8 mouse cellular contexts compared by ENCODE assay signal in genomic region chr6:142779045-142779811, GRCm38 (mm10). TPM values are rescaled to one million over a fixed set of nuclear protein-coding genes. Genes with fewer than 3 reads are reported as not detected.
DNase-seq lines count a peak whose midpoint lies in the region; TF ChIP-seq lines count a peak whose summit lies in the region.

No protein-coding gene starts in this region.

- TF ChIP-seq CTCF in heart, adult 2 months (IDR thresholded peaks at IDR 0.05), result peak; percentile 75

- no peaks in the 10 kb centered on the region for H3K36me3 ChIP-seq in heart, adult 2 months (ENCODE audit: control insufficient read depth, insufficient read depth, low read length)
- H3K36me3 ChIP-seq in heart, embryonic 10.5 days, result peaks cover 9% of the 10 kb centered on the region; the same call in 1 of the 2 replicates
- H3K36me3 ChIP-seq in limb, embryonic 10.5 days, result peaks cover 10% of the 10 kb centered on the region

- WGBS in heart, adult 2 months, result 44% methylated on average over 11 of the region's 11 CpGs
- WGBS in heart, embryonic 10.5 days, result 50% methylated on average over 11 of the region's 11 CpGs
- WGBS in limb, embryonic 10.5 days, result 61% methylated on average over 11 of the region's 11 CpGs

- no peak overlapping the region for H3K9ac ChIP-seq in heart, adult 2 months (ENCODE audit: low read depth, low read length)

- H3K27ac ChIP-seq in heart, adult 2 months, result no peak overlapping the region
- H3K27ac ChIP-seq in heart, embryonic 10.5 days, result no peak overlapping the region
- no peak overlapping the region for H3K27ac ChIP-seq in limb, embryonic 10.5 days

- intact Hi-C loops in heart, adult 2 months (cut with DNase I), result loop anchor here (1.0 to 10.0 kb wide), 3 partner anchors 36 to 396 kb away; no protein-coding TSS in a partner anchor

- DNase-seq in heart, adult 2 months, result peak in 1 of 2 experiments; percentile 20
- DNase-seq in heart, embryonic 10.5 days (ENCODE audit: low spot score), result no peak
- DNase-seq in cerebellum, adult 11 months, result peak; percentile 43
- peak; percentile 8 for DNase-seq in forelimb bud, embryonic 11.5 days (ENCODE audit: low read depth, low spot score)
- DNase-seq in kidney, adult 18-20 months, result peak; percentile 46
- DNase-seq in limb, embryonic 10.5 days (ENCODE audit: low spot score), result peak; percentile 35
- DNase-seq in naive thymus-derived CD4-positive, alpha-beta T cell, adult 2 months (ENCODE audit: low read depth), result peak; percentile 69
- DNase-seq in thymus, postnatal 36 days, result peak; percentile 52 to 60

- H3K9me3 ChIP-seq in heart, embryonic 10.5 days, result no peaks in the 10 kb centered on the region
- H3K9me3 ChIP-seq in limb, embryonic 10.5 days (replicated peaks), result no peaks in the 10 kb centered on the region

- no peak for TF ChIP-seq POLR2A in heart, adult 2 months (IDR thresholded peaks at IDR 0.05; ENCODE audit: insufficient read depth, low read depth, low read length)

- H3K79me2 ChIP-seq in heart, adult 2 months (replicated peaks; ENCODE audit: control insufficient read depth, insufficient read depth, low read length), result no peaks in the 10 kb centered on the region

- H3K27me3 ChIP-seq in heart, adult 2 months (ENCODE audit: control insufficient read depth, insufficient read depth, low read length), result no peaks in the 10 kb centered on the region
- H3K27me3 ChIP-seq in heart, embryonic 10.5 days (ENCODE audit: insufficient read depth, poor library complexity, severe bottlenecking), result no peaks in the 10 kb centered on the region
- no peaks in the 10 kb centered on the region for H3K27me3 ChIP-seq in limb, embryonic 10.5 days (ENCODE audit: low read depth, poor library complexity, severe bottlenecking)

- H3K4me3 ChIP-seq in heart, adult 2 months, result no peak overlapping the region
- no peak overlapping the region for H3K4me3 ChIP-seq in heart, embryonic 10.5 days
- H3K4me3 ChIP-seq in limb, embryonic 10.5 days, result no peak overlapping the region

- no peaks in the 10 kb centered on the region for H3K4me1 ChIP-seq in heart, adult 2 months (ENCODE audit: control insufficient read depth, insufficient read depth, low read length)
- H3K4me1 ChIP-seq in heart, embryonic 10.5 days, result peaks cover 20% of the 10 kb centered on the region
- no peaks in the 10 kb centered on the region for H3K4me1 ChIP-seq in limb, embryonic 10.5 days

- TF ChIP-seq EP300 in heart, adult 2 months (IDR thresholded peaks at IDR 0.05; ENCODE audit: insufficient read depth, low read depth, low read length), result no peak

RNA-seq across cellular contexts. Expression of gene Cmas, which starts 22.7 kb away (rescaled TPM):
- total RNA-seq in heart, adult 2 months (2021), result 10 to 100 TPM; 35.0 to 35.9 TPM
- polyA plus RNA-seq in heart, adult 2 months (2012; rRNA removed), result 11.7 and 18.5 TPM in 2 replicates
- 100 and 105 TPM in 2 replicates for polyA plus RNA-seq in heart, embryonic 10.5 days (2016; fragmentation: Nextera tagmentation; extraction: Ambion mirVana)
- polyA plus RNA-seq in limb, embryonic 10.5 days (2016; fragmentation: Nextera tagmentation; extraction: Ambion mirVana), result 65.1 and 70.4 TPM in 2 replicates

RNA-seq across cellular contexts. Expression of gene Sult6b2, which starts 25.1 kb away (rescaled TPM):
- not detected for total RNA-seq in heart, adult 2 months (2021)
- polyA plus RNA-seq in heart, adult 2 months (2012; rRNA removed), result 0.12 TPM in 2 replicates
- polyA plus RNA-seq in heart, embryonic 10.5 days (2016; fragmentation: Nextera tagmentation; extraction: Ambion mirVana), result 0.06 TPM in 1 of 2 replicates, not detected in the other
- polyA plus RNA-seq in limb, embryonic 10.5 days (2016; fragmentation: Nextera tagmentation; extraction: Ambion mirVana), result not detected in 2 replicates
